Mouse (Mus musculus): ENCODE data around the gene Memo1. TPM values are rescaled to one million over a fixed set of nuclear protein-coding genes. Genes with fewer than 3 reads are reported as not detected.
"Not testable (repeated sequence)": the region's sequence is repeated elsewhere in the genome, so short reads cannot be mapped to it uniquely, and the experiment has no call there.

Memo1 gene
- polyA plus RNA-seq, 1 experiment from 2014 or later: 86.7 TPM

DNA sequence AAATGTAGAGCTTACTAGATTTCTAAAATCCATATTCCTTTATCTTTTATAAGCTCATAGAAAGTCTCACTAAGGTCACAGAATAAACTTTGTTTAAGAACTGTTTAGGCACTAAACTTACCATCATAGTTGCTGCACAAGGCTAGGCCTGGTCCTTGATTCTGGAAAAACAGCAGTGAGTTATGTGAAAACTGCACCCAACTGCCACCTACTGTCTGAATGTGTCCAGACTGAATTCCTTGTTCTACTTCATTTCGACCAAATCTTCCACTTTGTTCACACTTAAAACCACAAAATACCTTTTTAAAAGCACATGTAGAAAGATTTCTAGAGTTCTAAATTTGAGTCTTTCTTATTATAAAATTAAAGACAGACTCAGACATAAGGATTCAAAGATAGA lies 101.9 kb downstream of the Memo1 start:
- ATAC-seq (replicated peaks; ENCODE audit: low FRiP score, low TSS enrichment, low read depth) (no peak), DNase-seq (ENCODE audit: low spot score) (no peak)
- 76% methylated on average over 1 of the region's 1 CpGs for WGBS

GRCm38 (mm10) chr17:74191446-74191845 lies 103.9 kb downstream of the Memo1 start:
- H3K4me1 ChIP-seq (replicated peaks; ENCODE audit: control insufficient read depth, insufficient read depth, low read length): no peaks in the 10 kb centered on the region
- H3K4me3 ChIP-seq (ENCODE audit: low read depth, low read length): no peak overlapping the region
- ATAC-seq (replicated peaks; ENCODE audit: low FRiP score, low TSS enrichment, low read depth) (no peak), DNase-seq (ENCODE audit: low spot score) (no peak)
- no peaks in the 10 kb centered on the region for H3K27me3 ChIP-seq (replicated peaks; ENCODE audit: control insufficient read depth, insufficient read depth, low read length)
- H3K9ac ChIP-seq (ENCODE audit: low read length): no peak overlapping the region
- H3K9me3 ChIP-seq (ENCODE audit: control insufficient read depth, low read length): no peaks in the 10 kb centered on the region
- no peak overlapping the region for H3K4me2 ChIP-seq (ENCODE audit: low read length)
- WGBS: 78% methylated on average over 5 of the region's 5 CpGs
- H3K27ac ChIP-seq (ENCODE audit: low read depth): no peak overlapping the region
- 0 out of 2 replicates have a peak, but pooled peaks cover 8% of the 10 kb centered on the region for H3K36me3 ChIP-seq (ENCODE audit: control insufficient read depth, insufficient read depth, low read length)

More for the DNA sequence above, 101.9 kb downstream of the Memo1 start:
- no peaks in the 10 kb centered on the region for H3K9me3 ChIP-seq (ENCODE audit: control insufficient read depth, low read length)
- no peak overlapping the region for H3K4me2 ChIP-seq (ENCODE audit: low read length)
- no peak overlapping the region for H3K4me3 ChIP-seq (ENCODE audit: low read depth, low read length)
- no peak overlapping the region for H3K27ac ChIP-seq (ENCODE audit: low read depth)
- H3K36me3 ChIP-seq (ENCODE audit: control insufficient read depth, insufficient read depth, low read length): peaks cover 9% of the 10 kb centered on the region; the same call in 1 of the 2 replicates
- no peaks in the 10 kb centered on the region for H3K27me3 ChIP-seq (replicated peaks; ENCODE audit: control insufficient read depth, insufficient read depth, low read length)
- no peak overlapping the region for H3K9ac ChIP-seq (ENCODE audit: low read length)
- H3K4me1 ChIP-seq (replicated peaks; ENCODE audit: control insufficient read depth, insufficient read depth, low read length): no peaks in the 10 kb centered on the region

DNA sequence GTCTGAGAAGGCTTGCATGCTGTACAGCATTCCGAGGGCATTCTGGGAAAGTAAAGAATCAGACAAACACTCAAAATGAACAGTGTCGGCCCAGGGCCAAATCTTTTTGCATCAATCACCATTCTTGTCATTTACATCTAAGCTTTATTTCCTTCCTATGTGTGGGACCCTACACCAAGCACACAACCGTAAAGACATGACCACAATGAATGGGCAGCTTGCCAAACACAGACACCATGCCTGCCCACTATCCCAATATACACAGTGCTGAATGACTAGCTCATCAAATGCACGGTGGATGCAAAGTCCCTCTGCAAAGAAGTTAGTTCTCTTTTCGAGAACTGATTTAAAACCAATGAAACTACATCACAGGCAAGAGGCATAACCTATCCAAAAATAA lies 109.1 kb downstream of the Memo1 start:
- DNase-seq (ENCODE audit: low spot score) (no peak), ATAC-seq (replicated peaks; ENCODE audit: low FRiP score, low TSS enrichment, low read depth) (no peak)
- H3K4me3 ChIP-seq (ENCODE audit: low read depth, low read length): no peak overlapping the region
- WGBS: 73% methylated on average over 5 of the region's 5 CpGs
- no peak overlapping the region for H3K9ac ChIP-seq (ENCODE audit: low read length)
- no peak overlapping the region for H3K4me2 ChIP-seq (ENCODE audit: low read length)
- no peaks in the 10 kb centered on the region for H3K4me1 ChIP-seq (replicated peaks; ENCODE audit: control insufficient read depth, insufficient read depth, low read length)
- H3K36me3 ChIP-seq (ENCODE audit: control insufficient read depth, insufficient read depth, low read length): 0 out of 2 replicates have a peak, but pooled peaks cover 8% of the 10 kb centered on the region
- no peak overlapping the region for H3K27ac ChIP-seq (ENCODE audit: low read depth)
- no peaks in the 10 kb centered on the region for H3K27me3 ChIP-seq (replicated peaks; ENCODE audit: control insufficient read depth, insufficient read depth, low read length)
- H3K9me3 ChIP-seq (ENCODE audit: control insufficient read depth, low read length): no peaks in the 10 kb centered on the region

DNA sequence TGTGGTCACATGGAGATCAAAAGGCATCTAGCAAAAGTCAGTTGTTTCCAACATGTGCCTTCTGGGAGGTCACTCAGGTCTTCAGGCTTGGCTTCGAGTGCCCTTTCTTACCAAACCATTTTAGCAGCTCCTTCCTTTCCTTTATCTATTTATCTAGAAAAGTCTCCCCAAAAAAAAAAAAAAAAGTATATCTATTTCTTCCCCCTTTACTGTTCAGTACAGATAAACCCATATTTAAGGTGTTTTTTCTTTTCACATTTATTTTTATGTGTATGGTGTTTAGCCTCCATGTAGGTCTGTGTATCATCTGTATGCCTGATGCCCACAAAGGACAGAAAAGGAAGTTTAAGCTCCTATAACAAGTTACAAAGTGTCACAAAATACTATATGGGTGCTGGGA lies 110.6 kb downstream of the Memo1 start:
- Histone ChIP-seq H3K27me3 (replicated peaks; ENCODE audit: control insufficient read depth, insufficient read depth, low read length) (no peaks in the 10 kb centered on the region), H3K9me3 (ENCODE audit: control insufficient read depth, low read length) (no peaks in the 10 kb centered on the region), H3K27ac (ENCODE audit: low read depth) (no peak overlapping the region), H3K4me2 (ENCODE audit: low read length) (no peak overlapping the region), H3K9ac (ENCODE audit: low read length) (no peak overlapping the region), H3K4me1 (replicated peaks; ENCODE audit: control insufficient read depth, insufficient read depth, low read length) (no peaks in the 10 kb centered on the region), H3K36me3 (ENCODE audit: control insufficient read depth, insufficient read depth, low read length) (0 out of 2 replicates have a peak, but pooled peaks cover 3% of the 10 kb centered on the region), H3K4me3 (ENCODE audit: low read depth, low read length) (no peak overlapping the region)
- DNase-seq (ENCODE audit: low spot score): no peak
- ATAC-seq (replicated peaks; ENCODE audit: low FRiP score, low TSS enrichment, low read depth): no peak
- 89% methylated on average over 1 of the region's 1 CpGs for WGBS

GRCm38 (mm10) chr17:74180889-74181288 lies 114.4 kb downstream of the Memo1 start:
- DNase-seq (ENCODE audit: low spot score) (no peak), ATAC-seq (replicated peaks; ENCODE audit: low FRiP score, low TSS enrichment, low read depth) (no peak)
- H3K4me1 ChIP-seq (replicated peaks; ENCODE audit: control insufficient read depth, insufficient read depth, low read length): no peaks in the 10 kb centered on the region
- H3K4me3 ChIP-seq (ENCODE audit: low read depth, low read length): no peak overlapping the region
- no peak overlapping the region for H3K27ac ChIP-seq (ENCODE audit: low read depth)
- no peaks in the 10 kb centered on the region for H3K9me3 ChIP-seq (ENCODE audit: control insufficient read depth, low read length)
- no peak overlapping the region for H3K4me2 ChIP-seq (ENCODE audit: low read length)
- no peaks in the 10 kb centered on the region for H3K27me3 ChIP-seq (replicated peaks; ENCODE audit: control insufficient read depth, insufficient read depth, low read length)
- no peak overlapping the region for H3K9ac ChIP-seq (ENCODE audit: low read length)
- no peaks in the 10 kb centered on the region for H3K36me3 ChIP-seq (ENCODE audit: control insufficient read depth, insufficient read depth, low read length)

DNA sequence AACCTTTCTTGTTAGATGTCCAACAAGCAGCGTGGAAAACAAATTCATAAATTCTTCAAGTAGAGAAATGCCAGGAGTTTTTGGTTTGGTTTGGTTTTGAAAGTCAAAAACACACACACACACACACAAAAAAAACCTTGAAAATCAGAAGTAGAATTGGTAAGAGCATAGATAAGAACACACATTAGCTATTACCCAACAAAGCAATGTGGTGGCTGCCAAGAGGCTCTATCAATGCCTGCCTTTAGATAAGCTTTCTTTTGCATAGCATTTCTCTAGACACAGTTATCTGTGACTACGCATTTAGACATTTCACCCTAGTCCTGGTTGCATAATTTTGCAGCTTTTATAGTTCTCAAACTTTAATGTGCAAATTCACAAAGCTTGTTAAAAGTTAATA lies 115.7 kb downstream of the Memo1 start:
- WGBS: 91% methylated on average over 2 of the region's 2 CpGs
- not testable (repeated sequence) for H3K4me3 ChIP-seq (ENCODE audit: low read depth, low read length); ATAC-seq (replicated peaks; ENCODE audit: low FRiP score, low TSS enrichment, low read depth); H3K27me3 ChIP-seq (replicated peaks; ENCODE audit: control insufficient read depth, insufficient read depth, low read length); H3K36me3 ChIP-seq (ENCODE audit: control insufficient read depth, insufficient read depth, low read length); H3K4me1 ChIP-seq (replicated peaks; ENCODE audit: control insufficient read depth, insufficient read depth, low read length); H3K9ac ChIP-seq (ENCODE audit: low read length); H3K4me2 ChIP-seq (ENCODE audit: low read length); DNase-seq (ENCODE audit: low spot score); H3K27ac ChIP-seq (ENCODE audit: low read depth); H3K9me3 ChIP-seq (ENCODE audit: control insufficient read depth, low read length)

- no peak overlapping the region for H3K27ac ChIP-seq (ENCODE audit: low read depth)
- ATAC-seq (replicated peaks; ENCODE audit: low FRiP score, low TSS enrichment, low read depth) (no peak), DNase-seq (ENCODE audit: low spot score) (no peak)
Measured at GRCm38 (mm10) chr17:74173726-74174125, 121.6 kb downstream of the Memo1 start.

GRCm38 (mm10) chr17:74172834-74173233 lies 122.5 kb downstream of the Memo1 start:
- H3K36me3 ChIP-seq (ENCODE audit: control insufficient read depth, insufficient read depth, low read length): no peaks in the 10 kb centered on the region
- H3K27me3 ChIP-seq (replicated peaks; ENCODE audit: control insufficient read depth, insufficient read depth, low read length): no peaks in the 10 kb centered on the region
- no peaks in the 10 kb centered on the region for H3K4me1 ChIP-seq (replicated peaks; ENCODE audit: control insufficient read depth, insufficient read depth, low read length)
- no peak overlapping the region for H3K4me2 ChIP-seq (ENCODE audit: low read length)
- no peaks in the 10 kb centered on the region for H3K9me3 ChIP-seq (ENCODE audit: control insufficient read depth, low read length)
- ATAC-seq (replicated peaks; ENCODE audit: low FRiP score, low TSS enrichment, low read depth) (no peak), DNase-seq (ENCODE audit: low spot score) (no peak)
- WGBS: 94% methylated on average over 1 of the region's 1 CpGs
- H3K4me3 ChIP-seq (ENCODE audit: low read depth, low read length): no peak overlapping the region
- H3K27ac ChIP-seq (ENCODE audit: low read depth): no peak overlapping the region
- no peak overlapping the region for H3K9ac ChIP-seq (ENCODE audit: low read length)

More at GRCm38 (mm10) chr17:74173726-74174125, 121.6 kb downstream of the Memo1 start:
- no peak overlapping the region for H3K4me2 ChIP-seq (ENCODE audit: low read length)
- no peaks in the 10 kb centered on the region for H3K9me3 ChIP-seq (ENCODE audit: control insufficient read depth, low read length)
- H3K9ac ChIP-seq (ENCODE audit: low read length): no peak overlapping the region
- H3K4me1 ChIP-seq (replicated peaks; ENCODE audit: control insufficient read depth, insufficient read depth, low read length): no peaks in the 10 kb centered on the region
- no peaks in the 10 kb centered on the region for H3K36me3 ChIP-seq (ENCODE audit: control insufficient read depth, insufficient read depth, low read length)
- H3K27me3 ChIP-seq (replicated peaks; ENCODE audit: control insufficient read depth, insufficient read depth, low read length): no peaks in the 10 kb centered on the region
- no peak overlapping the region for H3K4me3 ChIP-seq (ENCODE audit: low read depth, low read length)

GRCm38 (mm10) chr17:74159443-74159894 lies 135.9 kb downstream of the Memo1 start:
- DNase-seq (ENCODE audit: low spot score) (peak; percentile 78), ATAC-seq (replicated peaks; ENCODE audit: low FRiP score, low TSS enrichment, low read depth) (peak; percentile 91)
- Histone ChIP-seq H3K9ac (ENCODE audit: low read length) (0 out of 2 replicates have a peak overlapping the region, but pooled peaks have one; percentile 25), H3K4me2 (ENCODE audit: low read length) (peak overlapping the region; percentile 58), H3K9me3 (ENCODE audit: control insufficient read depth, low read length) (no peaks in the 10 kb centered on the region), H3K36me3 (ENCODE audit: control insufficient read depth, insufficient read depth, low read length) (no peaks in the 10 kb centered on the region), H3K27ac (ENCODE audit: low read depth) (no peak overlapping the region), H3K4me3 (ENCODE audit: low read depth, low read length) (peak overlapping the region; percentile 33), H3K4me1 (replicated peaks; ENCODE audit: control insufficient read depth, insufficient read depth, low read length) (no peaks in the 10 kb centered on the region), H3K27me3 (replicated peaks; ENCODE audit: control insufficient read depth, insufficient read depth, low read length) (no peaks in the 10 kb centered on the region)
- 0% methylated on average over 9 of the region's 9 CpGs for WGBS
